8 mouse cellular contexts compared by ENCODE assay signal in genomic region chr10:20285289-20285975, GRCm38 (mm10). TPM values are rescaled to one million over a fixed set of nuclear protein-coding genes. Genes with fewer than 3 reads are reported as not detected.
DNase-seq lines count a peak whose midpoint lies in the region; ATAC-seq lines count a peak whose summit lies in the region.

No protein-coding gene starts in this region.

- peak overlapping the region; percentile 88 for H3K27ac ChIP-seq in neural tube, embryonic 11.5 days (ENCODE audit: low read depth, low read length)

- H3K9ac ChIP-seq in neural tube, embryonic 11.5 days (ENCODE audit: low read length) = peak overlapping the region; percentile 12

- peak; percentile 92 for ATAC-seq in neural tube, embryonic 11.5 days (ENCODE audit: insufficient read depth, low FRiP score, low TSS enrichment)

- no peaks in the 10 kb centered on the region for H3K27me3 ChIP-seq in neural tube, embryonic 11.5 days (ENCODE audit: control insufficient read depth, insufficient read depth, low read length)

- DNase-seq in MN1 (ENCODE audit: low spot score) = peak; percentile 95
- peak; percentile 16 for DNase-seq in cerebellum, adult 9-11 months
- peak; percentile 33 to 42 for DNase-seq in heart, adult 18-20 months
- DNase-seq in kidney, adult 18-20 months = peak; percentile 18
- DNase-seq in left cerebral cortex, postnatal 36 days (ENCODE audit: low spot score in 2 of 2) = peak; percentile 30 to 34
- peak; percentile 81 for DNase-seq in neural tube, embryonic 11.5 days (ENCODE audit: low spot score)
- no peak for DNase-seq in spleen, postnatal 10 days (ENCODE audit: low spot score in 2 of 2)
- no peak for DNase-seq in ovary, adult 18-20 months (ENCODE audit: low spot score)

- H3K4me2 ChIP-seq in neural tube, embryonic 11.5 days (ENCODE audit: low read depth) = no peak overlapping the region; the same call in none of the 2 replicates

- peaks cover 14% of the 10 kb centered on the region for H3K4me1 ChIP-seq in neural tube, embryonic 11.5 days (ENCODE audit: control insufficient read depth, insufficient read depth, low read length)

- no peak overlapping the region for H3K4me3 ChIP-seq in neural tube, embryonic 11.5 days (ENCODE audit: low read depth, low read length)

- H3K9me3 ChIP-seq in neural tube, embryonic 11.5 days (ENCODE audit: control insufficient read depth, low read length) = no peaks in the 10 kb centered on the region

- no peaks in the 10 kb centered on the region for H3K36me3 ChIP-seq in neural tube, embryonic 11.5 days (ENCODE audit: control insufficient read depth, insufficient read depth, low read length)

- 13% methylated on average over 10 of the region's 10 CpGs for WGBS in neural tube, embryonic 11.5 days

- intact Hi-C loops in left cerebral cortex, postnatal 36 days (cut with DNase I) = no loop called here

RNA-seq across cellular contexts. Expression of gene Bclaf1, which starts 26.8 kb away (rescaled TPM):
- total RNA-seq in heart, adult 18-20 months (2021) = 10 to 100 TPM; 38.5 to 55.4 TPM
- 100 to 1,000 TPM in 1 of 2 experiments, 10 to 100 TPM in 1; 99.9 to 136 TPM for total RNA-seq in left cerebral cortex, postnatal 36 days (2021)
- 163 and 174 TPM in 2 replicates for polyA plus RNA-seq in neural tube, embryonic 11.5 days (2014; fragmentation: Nextera tagmentation; extraction: Ambion mirVana)

Comparison
In these comparisons a context has a peak if more than half of its experiments do, and no peak if none do; other contexts are left out.
1. DNase-seq: peak in MN1 (single experiment), cerebellum, adult 9-11 months (single experiment), heart, adult 18-20 months (2 of 2), kidney, adult 18-20 months (single experiment), left cerebral cortex, postnatal 36 days (2 of 2) and neural tube, embryonic 11.5 days (single experiment); none in spleen, postnatal 10 days (0 of 2) and ovary, adult 18-20 months (single experiment).